Mouse (Mus musculus) frontal cortex, postnatal 10 days (tissue): Measurements from ENCODE around the gene Tmem132d.
"Not testable (repeated sequence)": the region's sequence is repeated elsewhere in the genome, so short reads cannot be mapped to it uniquely, and the experiment has no call there.

ENCODE experiments used
- DNase-seq, 2 experiments: peaks; one replicate each; pipeline ENCODE4 v3.0.0; 2022; ENCODE audit warnings: low spot score in 2 of 2, mixed read lengths in 1 of 2

Gene Tmem132d

GRCm38 (mm10) chr5:128099439-128099838 lies 333.4 kb downstream of the Tmem132d start:
- DNase-seq: no peak

- DNase-seq: no peak
Measured at GRCm38 (mm10) chr5:128090578-128090977, 342.3 kb downstream of the Tmem132d start.

DNA sequence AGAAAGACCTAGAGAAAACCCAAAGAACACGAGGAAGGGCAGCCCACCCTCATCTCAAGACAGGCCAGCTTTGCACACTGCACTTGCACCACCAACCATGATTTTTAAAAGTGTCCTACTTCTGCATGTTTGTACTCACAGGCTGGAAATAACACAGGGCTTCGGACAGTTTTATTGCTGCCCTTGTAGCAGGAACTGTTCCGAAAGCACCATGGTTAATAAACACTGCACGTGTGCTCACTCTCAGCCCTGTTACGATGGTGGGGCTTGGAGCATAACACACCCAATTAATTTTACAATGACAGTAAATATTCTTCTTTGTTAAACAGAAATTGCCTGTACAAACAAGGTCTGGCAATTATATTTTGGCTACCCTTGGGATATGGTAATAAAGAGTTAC lies 357.4 kb downstream of the Tmem132d start:
- DNase-seq: no peak

DNA sequence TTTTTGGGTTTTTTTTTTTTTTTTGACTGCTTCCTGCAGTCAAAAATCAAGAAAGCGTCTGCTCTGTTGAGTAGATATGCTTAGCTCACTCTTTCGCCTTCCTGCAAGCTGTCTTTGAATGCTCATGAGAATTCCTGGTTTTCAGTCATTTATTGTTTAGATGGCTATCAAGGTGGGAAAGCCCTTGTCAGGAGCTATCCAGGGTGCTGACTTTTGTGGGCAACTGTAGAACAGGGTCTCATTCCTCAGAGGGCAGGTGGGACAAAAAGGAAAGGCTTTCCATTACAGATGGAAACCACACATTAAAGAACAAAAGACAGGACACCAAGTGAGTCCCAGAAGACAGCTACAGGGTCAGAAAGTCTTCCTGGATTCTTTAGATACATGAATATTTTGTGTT lies 360.3 kb downstream of the Tmem132d start:
- no peak for DNase-seq

GRCm38 (mm10) chr5:128041781-128042180 lies 391.1 kb downstream of the Tmem132d start:
- no peak for DNase-seq

DNA sequence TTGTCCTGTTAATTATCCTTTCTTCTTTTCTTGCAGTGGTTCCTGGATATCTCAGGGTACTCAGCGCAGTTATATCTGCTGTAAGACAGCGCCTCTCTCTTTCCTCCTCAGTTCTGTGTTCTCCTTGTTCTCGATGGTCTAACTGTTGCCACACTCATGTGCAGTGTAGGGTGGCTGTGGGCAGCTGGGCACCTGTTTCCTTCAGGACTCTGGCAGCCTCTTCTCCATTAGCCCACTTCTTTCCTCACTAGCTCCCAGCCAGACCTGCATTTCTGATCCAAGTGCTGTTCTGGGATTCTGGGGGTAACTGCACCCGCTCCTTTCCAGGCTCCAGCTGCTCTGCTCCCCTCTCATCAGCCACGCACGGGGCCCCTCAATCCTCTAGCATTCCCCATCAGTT lies 392.8 kb downstream of the Tmem132d start:
- DNase-seq: no peak

- DNase-seq: peak; percentile 17 to 28
Measured at GRCm38 (mm10) chr5:128027076-128027475, 405.8 kb downstream of the Tmem132d start.

DNA sequence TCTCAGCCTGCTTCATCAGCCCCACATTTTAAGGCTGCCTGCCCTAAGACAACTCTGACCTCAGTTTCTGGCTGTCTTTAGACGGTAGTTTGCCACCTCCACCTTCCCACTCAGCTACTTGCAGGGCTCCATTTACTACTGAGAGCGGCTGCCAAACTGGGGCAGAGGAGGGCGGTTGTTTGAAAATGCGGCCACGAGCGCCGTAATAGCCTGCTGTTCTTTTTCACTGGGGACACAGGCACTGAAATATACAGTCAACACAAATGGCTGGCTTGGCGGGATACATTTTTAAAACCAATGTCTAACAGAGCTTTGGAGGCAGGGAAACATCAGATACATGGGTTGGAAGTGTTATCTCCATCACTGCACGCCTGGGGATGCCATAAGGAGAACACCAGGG lies 428.2 kb downstream of the Tmem132d start:
- no peak for DNase-seq

DNA sequence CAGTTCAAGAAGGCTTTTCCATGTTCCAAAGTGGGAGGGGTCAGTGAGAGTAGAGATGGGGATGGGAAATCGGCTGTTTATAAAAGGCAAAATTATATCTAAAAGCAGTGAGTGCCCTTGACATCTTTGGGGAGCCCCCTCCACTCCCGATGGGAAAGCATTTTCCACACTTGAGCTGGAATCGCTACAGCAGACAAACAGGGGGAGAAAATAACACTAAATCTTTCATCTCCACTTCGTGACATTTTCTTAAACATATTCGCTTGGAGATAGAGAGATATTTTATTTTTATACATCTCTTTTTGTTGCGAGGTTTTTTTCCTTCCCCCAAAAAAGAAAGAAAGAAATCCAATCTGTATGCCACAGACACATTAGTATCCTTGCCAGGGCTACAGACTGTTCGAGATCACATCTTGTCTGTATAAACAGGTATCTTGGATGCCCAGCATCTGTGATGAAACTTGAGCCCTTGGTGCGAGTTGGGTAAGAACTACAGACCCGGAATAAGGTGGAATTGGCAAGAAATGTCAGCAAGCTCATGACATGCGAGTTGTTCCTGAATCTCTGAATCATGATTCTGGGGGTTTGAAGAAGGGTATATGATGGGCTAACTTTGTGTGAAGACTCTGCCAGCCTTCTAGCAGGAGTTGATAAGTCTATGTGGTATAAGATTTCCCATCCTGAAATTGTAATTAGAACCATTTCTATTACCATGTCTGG lies 436.2 kb downstream of the Tmem132d start:
- DNase-seq: no peak

DNA sequence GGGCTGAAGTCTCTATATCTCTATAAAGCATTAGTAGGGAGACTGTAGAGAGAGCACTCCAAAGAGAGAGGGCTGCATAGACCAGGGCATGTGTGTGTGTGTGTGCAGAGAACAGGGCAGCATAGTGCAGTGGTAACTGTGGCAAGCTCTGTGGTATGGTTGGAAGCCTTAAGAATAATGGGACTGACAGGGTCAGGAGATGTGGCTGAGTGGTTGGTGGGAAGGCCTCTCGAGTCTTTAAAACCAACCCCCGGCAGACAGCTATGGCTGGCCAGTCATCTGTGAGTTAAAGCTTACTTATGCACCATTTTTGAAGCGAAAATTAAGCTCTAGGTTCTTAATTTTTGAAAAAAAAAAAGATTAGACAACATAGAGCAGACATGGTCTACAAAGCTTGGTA lies 439.4 kb downstream of the Tmem132d start:
- DNase-seq: no peak

GRCm38 (mm10) chr5:127990826-127991225 lies 442.1 kb downstream of the Tmem132d start:
- DNase-seq: peak in 1 of 2 experiments; percentile 13

- DNase-seq: not testable (repeated sequence)
Measured at GRCm38 (mm10) chr5:127980003-127980358, 452.9 kb downstream of the Tmem132d start.

DNA sequence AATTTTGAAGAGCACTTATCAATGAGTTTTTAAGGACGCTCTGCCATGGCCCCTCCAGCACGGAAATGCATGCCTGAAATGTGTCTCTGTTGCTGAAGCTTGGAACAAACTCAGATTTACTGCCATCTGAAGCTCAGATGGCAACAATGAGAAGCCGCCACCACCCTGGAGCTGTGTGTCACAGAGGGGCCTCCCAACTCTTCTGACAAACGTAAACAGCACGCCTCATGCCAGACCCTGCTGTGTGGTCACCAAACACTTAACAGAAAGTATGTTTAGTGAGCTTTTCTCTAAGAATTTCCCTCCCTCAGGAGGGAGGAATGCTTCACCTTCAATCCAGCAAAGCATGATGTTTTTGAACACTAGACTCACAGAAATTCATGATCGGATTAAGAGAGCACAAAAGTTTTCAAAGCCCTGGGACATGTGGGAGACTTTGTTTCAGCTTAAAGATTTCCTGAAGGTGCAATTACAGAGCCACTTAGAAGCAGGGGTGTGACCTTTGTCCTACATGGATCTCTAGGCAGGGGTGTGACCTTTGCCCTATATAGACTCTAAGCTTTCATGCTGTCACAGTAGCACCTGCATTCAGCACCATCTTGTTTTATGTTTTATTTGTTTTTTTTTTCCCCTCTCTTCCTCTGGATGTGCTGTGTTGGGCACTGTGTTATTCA lies 453.4 kb downstream of the Tmem132d start:
- no peak for DNase-seq

- no peak for DNase-seq
Measured at GRCm38 (mm10) chr5:127976661-127977060, 456.2 kb downstream of the Tmem132d start.

DNA sequence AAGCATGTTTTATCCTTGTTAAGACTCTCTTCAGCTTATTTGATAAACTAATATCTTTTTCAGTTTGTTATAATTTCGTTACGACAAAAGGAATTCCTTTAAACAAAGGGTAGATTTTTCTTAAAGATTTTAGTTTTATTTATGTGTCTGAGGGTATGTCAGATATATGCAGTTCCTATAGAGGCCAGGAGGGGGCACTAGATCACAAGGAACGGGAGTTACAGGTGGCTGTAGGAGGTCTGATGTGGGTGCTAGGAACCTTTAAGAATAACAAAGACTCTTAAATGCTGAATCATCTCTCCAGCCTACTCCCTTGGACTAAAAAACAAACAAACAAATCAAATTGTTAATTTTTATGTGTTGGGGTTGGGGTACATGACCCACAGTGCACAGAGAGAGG lies 467.2 kb downstream of the Tmem132d start:
- no peak for DNase-seq

DNA sequence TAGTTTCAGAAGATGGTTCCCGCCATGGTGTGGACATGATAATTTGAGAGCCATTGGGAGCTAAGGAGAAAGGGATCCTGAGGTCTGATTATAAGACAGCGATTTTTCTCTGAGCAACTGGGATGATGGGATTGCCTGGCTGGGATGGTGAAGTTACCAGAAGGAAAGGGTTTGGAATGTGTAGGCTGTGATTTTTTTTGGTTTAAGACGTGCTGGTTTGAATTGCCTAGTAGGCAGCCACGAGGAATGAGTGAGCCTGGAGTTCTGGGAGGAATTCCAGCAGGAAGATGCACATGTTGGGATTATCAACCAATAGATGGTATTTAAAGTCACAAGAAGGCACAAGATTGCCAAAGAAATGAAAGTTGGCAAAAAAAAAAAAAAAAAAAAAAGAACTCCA lies 470.2 kb downstream of the Tmem132d start:
- no peak for DNase-seq

DNA sequence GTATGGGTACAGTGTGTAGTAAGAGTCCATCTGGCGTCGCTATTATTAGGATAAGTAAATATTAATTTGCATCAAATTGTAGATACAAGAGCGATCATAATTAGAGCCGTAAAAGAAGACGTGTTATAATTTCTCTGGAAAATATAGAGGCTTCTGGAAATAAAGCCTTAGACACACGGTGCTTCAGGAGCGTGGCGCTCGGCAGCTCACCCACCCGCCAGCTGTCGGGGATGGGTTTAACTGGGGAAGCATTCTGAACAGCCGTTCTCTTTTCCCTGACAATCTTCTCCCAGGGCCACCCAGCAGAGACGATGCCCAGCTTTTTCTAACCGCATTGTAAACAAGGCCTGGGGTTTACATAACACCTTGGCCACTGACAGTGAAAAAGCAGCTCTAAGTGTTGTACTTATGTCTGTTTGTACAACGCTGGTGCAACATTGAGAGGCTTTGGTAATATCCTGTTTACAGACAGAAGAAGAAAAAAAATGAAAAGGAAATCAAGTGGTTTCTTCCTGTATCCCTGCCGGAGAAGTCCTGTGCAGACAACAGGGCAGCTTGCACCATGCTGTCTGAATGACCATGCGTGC lies 476.3 kb downstream of the Tmem132d start:
- DNase-seq: peak; percentile 48 to 57

- no peak for DNase-seq
Measured at GRCm38 (mm10) chr5:127954231-127954790, 478.6 kb downstream of the Tmem132d start.

GRCm38 (mm10) chr5:127952800-127953199 lies 480.1 kb downstream of the Tmem132d start:
- no peak for DNase-seq

GRCm38 (mm10) chr5:127950574-127950973 lies 482.3 kb downstream of the Tmem132d start:
- no peak for DNase-seq

DNA sequence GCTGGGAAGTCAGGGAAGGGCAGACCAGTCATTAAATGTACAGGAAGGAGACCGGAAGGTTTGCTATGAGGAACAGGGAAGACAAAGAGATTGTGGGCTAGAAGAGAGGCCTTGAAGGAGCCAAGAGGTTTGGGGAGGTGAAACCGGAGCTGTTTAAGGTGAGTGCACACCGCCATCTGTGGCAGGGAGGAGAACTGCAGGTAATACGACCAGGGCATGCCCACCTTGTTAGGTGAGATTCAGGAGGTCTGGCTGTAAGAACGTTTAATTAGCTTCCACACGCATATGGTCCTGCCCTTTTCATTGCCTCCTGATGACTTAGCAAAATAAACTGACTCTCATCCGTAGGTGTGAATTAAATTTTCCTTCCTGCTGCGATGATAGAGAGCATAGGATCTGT lies 485.6 kb downstream of the Tmem132d start:
- no peak for DNase-seq

DNA sequence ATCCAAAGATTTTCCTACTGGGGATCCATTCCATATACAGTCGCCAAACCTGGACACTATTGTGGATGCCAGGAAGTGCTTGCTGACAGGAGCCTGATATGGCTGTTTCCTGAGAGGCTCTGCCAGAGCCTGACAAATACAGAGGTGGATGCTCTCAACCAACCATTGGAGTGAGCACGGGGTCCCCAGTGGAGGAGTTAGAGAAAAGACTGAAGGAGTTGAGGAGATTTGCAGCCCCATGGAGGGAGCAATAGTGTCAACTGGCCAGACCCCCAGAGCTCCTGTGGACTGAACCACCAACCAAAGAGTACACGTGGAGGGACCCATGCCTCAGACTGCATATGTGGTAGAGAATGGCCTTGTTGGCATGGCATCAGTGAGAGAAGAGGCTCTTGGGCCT lies 490.7 kb downstream of the Tmem132d start:
- not testable (repeated sequence) for DNase-seq

GRCm38 (mm10) chr5:127937914-127938313 lies 495.0 kb downstream of the Tmem132d start:
- DNase-seq: no peak
